Mouse (Mus musculus) duodenum, adult 2 months (tissue): Measurements from ENCODE around the gene Hoxa9. TPM values are rescaled to one million over a fixed set of nuclear protein-coding genes. Genes with fewer than 3 reads are reported as not detected.

Source experiments
- polyA plus RNA-seq: library from polyadenylated mRNA; depleted of rRNA; stranded (reverse); fragments of >200 nt; gene quantifications from 2 replicates; pipeline ENCODE4 v1.2.3, GENCODE M21; 2012; ENCODE audit warnings: low replicate concordance; rRNA removed

Gene Hoxa9
- polyA plus RNA-seq = not detected in 2 replicates

GRCm38 (mm10) chr6:52230516-52231165 is at the start of gene Hoxa9:
Hoxa9 (minus strand) TSS chr6:52231089.

GRCm38 (mm10) chr6:52260654-52261575 is 30.0 kb upstream of the Hoxa9 start, which contains the start of gene Hoxa13:
Hoxa13 (minus strand) TSS chr6:52260880.

GRCm38 (mm10) chr6:52245757-52246142 is 14.9 kb upstream of the Hoxa9 start, which contains the start of gene Hoxa11:
Hoxa11 (minus strand) TSS chr6:52245810.

GRCm38 (mm10) chr6:52240389-52241000 is 9.6 kb upstream of the Hoxa9 start, which contains the start of gene Hoxa10:
Hoxa10 (minus strand) TSS chr6:52240854.

GRCm38 (mm10) chr6:52221337-52221992 is 9.4 kb downstream of the Hoxa9 start, which contains the start of gene Hoxa7:
Hoxa7 (minus strand) TSS chr6:52221854.

GRCm38 (mm10) chr6:52213119-52213986 is 17.5 kb downstream of the Hoxa9 start, which contains the start of the genes Hoxa3 and Gm28308:
Hoxa3 (minus strand) TSS chr6:52213336.
Gm28308 (minus strand) TSS chr6:52213339.

GRCm38 (mm10) chr6:52208072-52208867 is 22.6 kb downstream of the Hoxa9 start, which contains the start of gene Hoxa6:
Hoxa6 (minus strand) TSS chr6:52208722.

GRCm38 (mm10) chr6:52204050-52204752 is 26.7 kb downstream of the Hoxa9 start, which contains the start of gene Hoxa5:
Hoxa5 (minus strand) TSS chr6:52204587.

GRCm38 (mm10) chr6:52190906-52191810 is 39.7 kb downstream of the Hoxa9 start, which contains the start of gene Hoxa4:
Hoxa4 (minus strand) TSS chr6:52191753.

GRCm38 (mm10) chr6:52177061-52177735 is 53.7 kb downstream of the Hoxa9 start, which contains the start of gene 5730596B20Rik:
5730596B20Rik (plus strand) TSS chr6:52177498.

Other genes starting within 250 kb of the Hoxa9 start
- gene Skap2, start 218.5 kb downstream of the Hoxa9 start, polyA plus RNA-seq = 2.1 and 3.8 TPM in 2 replicates
- gene Hoxa1, start 72.8 kb downstream of the Hoxa9 start, polyA plus RNA-seq = 0.06 and 0.19 TPM in 2 replicates
- gene Hoxa2, start 66.3 kb downstream of the Hoxa9 start, polyA plus RNA-seq = 1.2 and 3.1 TPM in 2 replicates
- gene 5730596B20Rik, start 53.6 kb downstream of the Hoxa9 start, polyA plus RNA-seq = 0.02 TPM in 1 of 2 replicates, not detected in the other
- gene Hoxa4, start 39.3 kb downstream of the Hoxa9 start, polyA plus RNA-seq = 3.3 and 3.6 TPM in 2 replicates
- gene Hoxa5, start 26.5 kb downstream of the Hoxa9 start, polyA plus RNA-seq = 3.1 and 14.0 TPM in 2 replicates
- gene Hoxa6, start 22.4 kb downstream of the Hoxa9 start, polyA plus RNA-seq = 0.34 and 0.44 TPM in 2 replicates
- gene Hoxa3, start 17.8 kb downstream of the Hoxa9 start, polyA plus RNA-seq = 3.6 and 7.3 TPM in 2 replicates
- gene Gm28308, start 17.8 kb downstream of the Hoxa9 start, polyA plus RNA-seq = 0.26 TPM in 1 of 2 replicates, not detected in the other
- 0.39 and 2.2 TPM in 2 replicates for gene Hoxa7, start 9.2 kb downstream of the Hoxa9 start, polyA plus RNA-seq
- gene Hoxa10, start 9.8 kb upstream of the Hoxa9 start, polyA plus RNA-seq = not detected in 2 replicates
- not detected in 2 replicates for gene Hoxa11, start 14.7 kb upstream of the Hoxa9 start, polyA plus RNA-seq
- gene Hoxa13, start 29.8 kb upstream of the Hoxa9 start, polyA plus RNA-seq = not detected in 2 replicates
- gene Evx1, start 82.4 kb upstream of the Hoxa9 start, polyA plus RNA-seq = not detected in 2 replicates